Mouse (Mus musculus): ENCODE data around the gene Gm21958. TPM values are rescaled to one million over a fixed set of nuclear protein-coding genes. Genes with fewer than 3 reads are reported as not detected.
A peak's percentile ranks its signal among the peaks of the same experiment; 100 is the strongest.

Gene Gm21958
- polyA plus RNA-seq, 1 experiment from 2014 or later, result 0.43 TPM

DNA sequence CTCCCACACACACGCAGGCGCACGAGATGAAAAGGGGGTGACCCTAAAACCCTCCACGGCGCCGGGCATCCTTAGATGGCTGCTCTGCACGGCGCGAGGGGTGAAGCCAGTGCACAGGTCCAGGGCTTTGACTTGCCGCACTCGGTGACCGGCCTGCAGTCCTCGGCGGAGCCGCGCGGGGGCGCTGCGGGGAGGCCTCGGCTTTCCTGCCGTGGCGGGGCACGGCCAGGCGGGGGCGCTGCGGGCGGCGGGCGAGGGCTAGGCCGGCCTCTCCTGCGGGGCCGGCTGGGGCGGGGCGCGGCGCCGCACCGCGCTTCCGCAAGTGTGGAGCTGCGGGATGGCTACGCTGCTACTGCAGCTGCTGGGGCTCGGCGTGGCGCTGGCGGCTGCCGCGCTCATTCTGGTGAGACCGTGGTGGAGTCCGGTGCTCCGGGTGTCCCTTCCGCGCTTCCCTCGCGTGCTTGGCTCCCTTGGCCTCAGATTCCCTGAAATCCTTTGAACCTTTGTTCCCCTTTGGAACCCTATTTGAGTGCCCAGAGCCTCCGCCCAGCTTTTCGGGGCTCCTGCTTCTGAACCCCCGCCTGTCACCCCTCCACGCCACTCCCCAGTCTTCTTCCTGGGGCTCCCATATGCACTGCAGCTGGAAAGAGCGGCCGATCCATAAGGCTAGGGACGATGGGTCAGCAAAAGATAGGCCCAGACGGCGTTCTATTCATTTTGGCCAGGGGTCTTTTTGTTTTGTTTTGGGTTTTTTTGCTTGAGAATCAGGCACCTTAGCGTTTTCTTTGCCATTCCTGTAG lies 21.3 kb upstream of the Gm21958 start, which contains the start of the genes Exosc8 and Alg5:
Gene Exosc8, minus strand, starts transcription at position 147 of the 800 bp plus-strand sequence.
Gene Alg5, plus strand, starts transcription at position 293 of the 800 bp plus-strand sequence.
- Histone ChIP-seq H3K36me3 (ENCODE audit: insufficient read depth, low read length) (peaks cover 30% of the 10 kb centered on the region), H3K9ac (ENCODE audit: low read depth, low read length) (peak within 1 kb of the TSS; percentile 76), H3K27me3 (ENCODE audit: insufficient read depth, low read length) (no peaks in the 10 kb centered on the region), H3K9me3 (replicated peaks; ENCODE audit: low read length) (no peaks in the 10 kb centered on the region), H3K4me1 (replicated peaks; ENCODE audit: insufficient read depth, low read length) (0 out of 2 replicates have a peak, but pooled peaks cover 7% of the 10 kb centered on the region), H3K4me3 (replicated peaks; ENCODE audit: low read depth, low read length) (peak within 1 kb of the TSS; percentile 95), H3K27ac (peak within 1 kb of the TSS; percentile 99), H3K4me2 (ENCODE audit: low read length) (peak within 1 kb of the TSS; percentile 86)
- WGBS, result under 1% methylated on average over 57 of the region's 65 CpGs
- DNase-seq (ENCODE audit: low spot score) (peak; percentile 73), ATAC-seq (replicated peaks; ENCODE audit: low FRiP score, low read depth) (peak; percentile 90)
- TF ChIP-seq CTCF (IDR thresholded peaks at IDR 0.05; ENCODE audit: low read depth), result peak; percentile 84

- peak overlapping the region; percentile 76 for H3K9ac ChIP-seq (ENCODE audit: low read depth, low read length)
These were observed 20.5 kb upstream of the Gm21958 start for GRCm38 (mm10) chr3:54734411-54735246.

GRCm38 (mm10) chr3:54732371-54732770 lies 18.2 kb upstream of the Gm21958 start:
- no peaks in the 10 kb centered on the region for H3K9me3 ChIP-seq (replicated peaks; ENCODE audit: low read length)
- H3K36me3 ChIP-seq (ENCODE audit: insufficient read depth, low read length), result peaks cover 49% of the 10 kb centered on the region
- no peaks in the 10 kb centered on the region for H3K27me3 ChIP-seq (ENCODE audit: insufficient read depth, low read length)
- DNase-seq (ENCODE audit: low spot score) (no peak), ATAC-seq (replicated peaks; ENCODE audit: low FRiP score, low read depth) (no peak)
- TF ChIP-seq CTCF (IDR thresholded peaks at IDR 0.05; ENCODE audit: low read depth), result no peak
- 81% methylated on average over 4 of the region's 4 CpGs for WGBS
- no peak overlapping the region for H3K27ac ChIP-seq
- no peak overlapping the region for H3K4me2 ChIP-seq (ENCODE audit: low read length)
- H3K9ac ChIP-seq (ENCODE audit: low read depth, low read length), result no peak overlapping the region
- 0 out of 2 replicates have a peak, but pooled peaks cover 7% of the 10 kb centered on the region for H3K4me1 ChIP-seq (replicated peaks; ENCODE audit: insufficient read depth, low read length)
- no peak overlapping the region for H3K4me3 ChIP-seq (replicated peaks; ENCODE audit: low read depth, low read length)

More at GRCm38 (mm10) chr3:54734411-54735246, 20.5 kb upstream of the Gm21958 start:
- H3K4me1 ChIP-seq (replicated peaks; ENCODE audit: insufficient read depth, low read length), result 0 out of 2 replicates have a peak, but pooled peaks cover 7% of the 10 kb centered on the region
- H3K4me3 ChIP-seq (replicated peaks; ENCODE audit: low read depth, low read length), result peak overlapping the region; percentile 95
- H3K36me3 ChIP-seq (ENCODE audit: insufficient read depth, low read length), result peaks cover 37% of the 10 kb centered on the region
- ATAC-seq (replicated peaks; ENCODE audit: low FRiP score, low read depth) (peak; percentile 93), DNase-seq (ENCODE audit: low spot score) (peak; percentile 90)
- H3K4me2 ChIP-seq (ENCODE audit: low read length), result peak overlapping the region; percentile 86
- peak overlapping the region; percentile 99 for H3K27ac ChIP-seq
- no peaks in the 10 kb centered on the region for H3K9me3 ChIP-seq (replicated peaks; ENCODE audit: low read length)
- H3K27me3 ChIP-seq (ENCODE audit: insufficient read depth, low read length), result no peaks in the 10 kb centered on the region
- TF ChIP-seq CTCF (IDR thresholded peaks at IDR 0.05; ENCODE audit: low read depth), result no peak
- under 1% methylated on average over 84 of the region's 84 CpGs for WGBS

DNA sequence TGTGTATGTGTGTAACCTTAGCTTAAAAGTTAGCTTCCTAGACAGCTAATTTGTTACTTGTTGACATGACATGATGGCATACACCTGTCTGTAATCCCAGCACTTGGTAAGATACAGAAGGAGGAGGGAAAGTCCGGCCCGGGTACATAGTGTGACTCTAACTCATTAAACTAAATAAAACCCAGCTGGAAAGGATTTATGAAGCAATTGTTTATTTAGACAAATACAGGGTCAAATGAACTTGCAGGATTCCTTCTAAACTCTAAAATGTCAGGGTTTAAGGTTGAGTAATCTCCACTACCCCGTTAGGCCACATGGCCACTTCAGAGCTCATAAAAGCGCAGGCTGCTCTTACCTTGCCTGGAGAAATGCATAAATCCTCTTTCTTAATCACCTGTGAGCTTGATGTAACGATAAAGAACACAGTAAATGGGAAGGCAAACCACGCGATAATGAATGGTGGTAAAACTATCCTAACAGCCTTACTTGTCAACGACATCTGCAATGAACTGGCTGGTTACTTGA lies 17.5 kb upstream of the Gm21958 start:
- 35% methylated on average over 8 of the region's 8 CpGs for WGBS
- Histone ChIP-seq H3K27ac (no peak overlapping the region), H3K9me3 (replicated peaks; ENCODE audit: low read length) (no peaks in the 10 kb centered on the region), H3K36me3 (ENCODE audit: insufficient read depth, low read length) (peaks cover 55% of the 10 kb centered on the region), H3K4me2 (ENCODE audit: low read length) (no peak overlapping the region), H3K27me3 (ENCODE audit: insufficient read depth, low read length) (no peaks in the 10 kb centered on the region), H3K9ac (ENCODE audit: low read depth, low read length) (no peak overlapping the region), H3K4me3 (replicated peaks; ENCODE audit: low read depth, low read length) (no peak overlapping the region), H3K4me1 (replicated peaks; ENCODE audit: insufficient read depth, low read length) (0 out of 2 replicates have a peak, but pooled peaks cover 7% of the 10 kb centered on the region)
- ATAC-seq (replicated peaks; ENCODE audit: low FRiP score, low read depth) (no peak), DNase-seq (ENCODE audit: low spot score) (peak; percentile 49)
- TF ChIP-seq CTCF (IDR thresholded peaks at IDR 0.05; ENCODE audit: low read depth), result no peak

DNA sequence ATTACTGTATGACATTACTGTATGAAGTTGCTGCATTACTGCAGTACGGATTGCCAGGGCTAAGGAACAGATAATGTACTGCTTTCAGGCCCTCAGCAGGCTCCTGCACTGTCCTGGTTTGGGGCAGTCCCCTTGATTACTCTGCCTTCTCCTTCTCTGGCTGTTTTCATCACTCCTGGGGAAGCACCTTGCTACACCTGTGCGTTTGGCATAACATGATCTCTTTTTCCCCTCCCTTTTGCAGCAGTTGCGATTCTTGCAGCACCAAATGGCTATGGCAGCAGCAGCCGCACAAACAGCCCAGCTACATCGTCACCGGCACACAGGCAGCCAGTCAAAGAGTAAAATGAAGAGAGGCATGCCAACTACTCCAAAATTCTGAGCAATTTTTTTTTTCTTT lies 13.9 kb upstream of the Gm21958 start:
- DNase-seq (ENCODE audit: low spot score), result no peak
- TF ChIP-seq CTCF (IDR thresholded peaks at IDR 0.05; ENCODE audit: low read depth), result no peak
- Histone ChIP-seq H3K4me1 (replicated peaks; ENCODE audit: insufficient read depth, low read length) (no peaks in the 10 kb centered on the region), H3K27me3 (ENCODE audit: insufficient read depth, low read length) (no peaks in the 10 kb centered on the region), H3K9me3 (replicated peaks; ENCODE audit: low read length) (no peaks in the 10 kb centered on the region), H3K36me3 (ENCODE audit: insufficient read depth, low read length) (peaks cover 68% of the 10 kb centered on the region), H3K4me2 (ENCODE audit: low read length) (no peak overlapping the region), H3K9ac (ENCODE audit: low read depth, low read length) (no peak overlapping the region), H3K27ac (no peak overlapping the region), H3K4me3 (replicated peaks; ENCODE audit: low read depth, low read length) (no peak overlapping the region)
- no peak for ATAC-seq (replicated peaks; ENCODE audit: low FRiP score, low read depth)
- WGBS, result 87% methylated on average over 6 of the region's 6 CpGs

GRCm38 (mm10) chr3:54727588-54727987 lies 13.4 kb upstream of the Gm21958 start:
- H3K27ac ChIP-seq, result no peak overlapping the region
- TF ChIP-seq CTCF (IDR thresholded peaks at IDR 0.05; ENCODE audit: low read depth), result no peak
- no peak overlapping the region for H3K9ac ChIP-seq (ENCODE audit: low read depth, low read length)
- H3K4me2 ChIP-seq (ENCODE audit: low read length), result no peak overlapping the region
- no peak overlapping the region for H3K4me3 ChIP-seq (replicated peaks; ENCODE audit: low read depth, low read length)
- no peak for DNase-seq (ENCODE audit: low spot score)
- no peaks in the 10 kb centered on the region for H3K9me3 ChIP-seq (replicated peaks; ENCODE audit: low read length)
- H3K4me1 ChIP-seq (replicated peaks; ENCODE audit: insufficient read depth, low read length), result no peaks in the 10 kb centered on the region
- H3K36me3 ChIP-seq (ENCODE audit: insufficient read depth, low read length), result peaks cover 68% of the 10 kb centered on the region
- H3K27me3 ChIP-seq (ENCODE audit: insufficient read depth, low read length), result no peaks in the 10 kb centered on the region
- 84% methylated on average over 2 of the region's 2 CpGs for WGBS
- no peak for ATAC-seq (replicated peaks; ENCODE audit: low FRiP score, low read depth)

Data from kidney, postnatal 0 days (tissue).